Mouse (Mus musculus): ENCODE measurements around the gene Tarbp1. TPM values are rescaled to one million over a fixed set of nuclear protein-coding genes. Genes with fewer than 3 reads are reported as not detected.

Tarbp1 gene
- polyA plus RNA-seq, 1 experiment from 2014 or later = 3.0 TPM

- Histone ChIP-seq H3K27me3 (replicated peaks) (no peaks in the 10 kb centered on the region), H3K4me2 (replicated peaks) (no peak overlapping the region), H3K27ac (no peak overlapping the region), H3K36me3 (no peaks in the 10 kb centered on the region), H3K9me3 (no peaks in the 10 kb centered on the region), H3K4me3 (replicated peaks) (no peak overlapping the region), H3K4me1 (replicated peaks) (no peaks in the 10 kb centered on the region), H3K9ac (no peak overlapping the region)
- no peak for ATAC-seq
- 76% methylated on average over 16 of the region's 16 CpGs for WGBS
Observed at GRCm38 (mm10) chr8:126504492-126505182, 29.8 kb upstream of the Tarbp1 start.

- ATAC-seq = peak; percentile 62
- Histone ChIP-seq H3K27me3 (replicated peaks) (no peaks in the 10 kb centered on the region), H3K4me2 (replicated peaks) (no peak overlapping the region), H3K4me3 (replicated peaks) (no peak overlapping the region), H3K9ac (no peak overlapping the region), H3K36me3 (no peaks in the 10 kb centered on the region), H3K27ac (no peak overlapping the region), H3K9me3 (no peaks in the 10 kb centered on the region), H3K4me1 (replicated peaks) (peaks cover 8% of the 10 kb centered on the region; the same call in 1 of the 2 replicates)
- WGBS = 40% methylated on average over 2 of the region's 2 CpGs
Observed at GRCm38 (mm10) chr8:126502722-126503121, 27.9 kb upstream of the Tarbp1 start.

- H3K27ac ChIP-seq = no peak overlapping the region
- no peak overlapping the region for H3K9ac ChIP-seq
- H3K9me3 ChIP-seq = no peaks in the 10 kb centered on the region
- H3K4me2 ChIP-seq (replicated peaks) = no peak overlapping the region
- peaks cover 9% of the 10 kb centered on the region; the same call in 1 of the 2 replicates for H3K4me1 ChIP-seq (replicated peaks)
- no peaks in the 10 kb centered on the region for H3K36me3 ChIP-seq
- H3K27me3 ChIP-seq (replicated peaks) = no peaks in the 10 kb centered on the region
- 90% methylated on average over 2 of the region's 2 CpGs for whole genome bisulfite sequencing
- ATAC-seq = no peak
- H3K4me3 ChIP-seq (replicated peaks) = no peak overlapping the region
Observed at GRCm38 (mm10) chr8:126499371-126499770, 24.5 kb upstream of the Tarbp1 start.

DNA sequence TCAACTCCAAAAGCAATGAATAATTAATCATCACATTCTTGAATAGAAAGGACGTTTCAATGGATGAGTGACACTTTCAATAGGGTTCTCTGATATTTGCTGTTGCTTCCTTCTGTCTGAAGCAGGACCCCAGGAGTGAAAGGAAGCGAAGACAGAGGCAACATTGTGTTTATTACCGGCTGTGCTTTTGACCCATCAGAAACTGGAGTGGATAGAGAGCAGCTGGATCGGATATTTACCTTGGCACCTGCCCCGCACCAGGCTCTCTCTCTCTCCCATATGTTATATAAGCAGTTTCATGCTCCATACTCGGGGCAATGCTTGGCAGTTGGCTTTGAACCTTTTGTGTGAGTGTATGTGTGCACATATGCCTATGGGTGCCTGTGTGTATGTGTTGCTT is 23.6 kb upstream of the Tarbp1 start:
- WGBS = 71% methylated on average over 6 of the region's 6 CpGs
- H3K9me3 ChIP-seq = no peaks in the 10 kb centered on the region
- no peak overlapping the region for H3K27ac ChIP-seq
- peaks cover 9% of the 10 kb centered on the region; the same call in 1 of the 2 replicates for H3K4me1 ChIP-seq (replicated peaks)
- H3K27me3 ChIP-seq (replicated peaks) = no peaks in the 10 kb centered on the region
- H3K9ac ChIP-seq = no peak overlapping the region
- H3K4me2 ChIP-seq (replicated peaks) = no peak overlapping the region
- H3K4me3 ChIP-seq (replicated peaks) = no peak overlapping the region
- no peak for ATAC-seq
- no peaks in the 10 kb centered on the region for H3K36me3 ChIP-seq

DNA sequence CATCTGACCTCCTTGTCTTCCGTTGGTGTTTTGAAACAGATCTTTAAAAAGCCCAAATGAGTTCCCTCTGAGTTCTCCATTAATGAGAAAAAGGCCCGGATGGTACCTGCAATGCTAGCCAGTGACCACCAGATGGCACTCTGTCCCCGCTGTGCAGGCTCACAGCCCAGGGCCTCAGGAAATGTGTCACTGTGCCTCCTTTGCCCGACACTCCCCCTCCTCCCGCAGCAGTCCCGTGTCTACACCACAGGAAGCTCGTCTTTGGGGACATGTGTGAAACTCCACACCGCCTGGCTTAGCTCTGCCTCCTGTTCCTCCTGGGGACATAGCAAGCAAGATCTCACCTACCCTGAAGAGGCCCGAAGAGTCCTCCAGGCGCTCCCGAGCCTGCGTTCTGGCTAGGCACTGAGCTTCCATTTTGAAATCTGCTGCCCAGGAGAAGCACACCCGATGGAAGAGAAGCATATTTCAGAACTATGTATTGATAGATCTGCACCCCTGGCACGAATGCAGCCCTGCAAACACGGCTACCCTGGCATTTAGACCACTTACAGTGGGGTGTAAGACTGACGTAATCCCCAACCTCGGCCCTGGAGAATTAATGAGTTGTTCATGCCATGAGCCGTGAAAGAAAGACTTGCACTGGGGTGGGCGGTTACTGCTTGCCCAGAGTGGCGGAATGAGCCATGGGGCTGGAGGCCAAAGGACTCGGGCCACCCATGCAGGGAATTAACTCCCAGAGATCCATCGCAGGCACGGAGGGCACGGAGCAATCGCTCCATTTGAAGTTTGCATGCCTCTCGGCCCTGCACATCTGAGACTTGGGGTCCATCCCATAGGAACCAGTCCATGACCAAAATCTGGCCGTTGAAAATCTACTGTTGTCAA is 22.9 kb upstream of the Tarbp1 start:
- peak overlapping the region; percentile 54 for H3K27ac ChIP-seq
- ATAC-seq = peak; percentile 94
- WGBS = 30% methylated on average over 27 of the region's 27 CpGs
- H3K36me3 ChIP-seq = no peaks in the 10 kb centered on the region
- H3K4me3 ChIP-seq (replicated peaks) = peak overlapping the region; percentile 27
- H3K27me3 ChIP-seq (replicated peaks) = no peaks in the 10 kb centered on the region
- peaks cover 9% of the 10 kb centered on the region; the same call in 1 of the 2 replicates for H3K4me1 ChIP-seq (replicated peaks)
- H3K9me3 ChIP-seq = no peaks in the 10 kb centered on the region
- peak overlapping the region; percentile 35; the same call in 1 of the 2 replicates for H3K9ac ChIP-seq
- H3K4me2 ChIP-seq (replicated peaks) = peak overlapping the region; percentile 69

GRCm38 (mm10) chr8:126496915-126497314 is 22.1 kb upstream of the Tarbp1 start:
- Histone ChIP-seq H3K27me3 (replicated peaks) (no peaks in the 10 kb centered on the region), H3K4me1 (replicated peaks) (peaks cover 9% of the 10 kb centered on the region; the same call in 1 of the 2 replicates), H3K4me3 (replicated peaks) (no peak overlapping the region), H3K27ac (no peak overlapping the region), H3K9ac (no peak overlapping the region), H3K9me3 (no peaks in the 10 kb centered on the region), H3K4me2 (replicated peaks) (no peak overlapping the region), H3K36me3 (no peaks in the 10 kb centered on the region)
- WGBS = 79% methylated on average over 5 of the region's 5 CpGs
- ATAC-seq = peak; percentile 19; the same call in 1 of the 2 replicates

- no peaks in the 10 kb centered on the region for H3K27me3 ChIP-seq (replicated peaks)
- H3K36me3 ChIP-seq = no peaks in the 10 kb centered on the region
- H3K9me3 ChIP-seq = no peaks in the 10 kb centered on the region
- WGBS = 80% methylated on average over 12 of the region's 12 CpGs
- no peak for ATAC-seq
- H3K4me3 ChIP-seq (replicated peaks) = no peak overlapping the region
- no peak overlapping the region for H3K9ac ChIP-seq
- no peak overlapping the region for H3K4me2 ChIP-seq (replicated peaks)
- H3K27ac ChIP-seq = no peak overlapping the region
- peaks cover 9% of the 10 kb centered on the region; the same call in 1 of the 2 replicates for H3K4me1 ChIP-seq (replicated peaks)
Observed at GRCm38 (mm10) chr8:126495461-126495860, 20.6 kb upstream of the Tarbp1 start.

- H3K4me3 ChIP-seq (replicated peaks) = no peak overlapping the region
- no peak for ATAC-seq
- no peak overlapping the region for H3K27ac ChIP-seq
- no peaks in the 10 kb centered on the region for H3K27me3 ChIP-seq (replicated peaks)
- peaks cover 9% of the 10 kb centered on the region; the same call in 1 of the 2 replicates for H3K4me1 ChIP-seq (replicated peaks)
- H3K4me2 ChIP-seq (replicated peaks) = no peak overlapping the region
- no peaks in the 10 kb centered on the region for H3K36me3 ChIP-seq
- 72% methylated on average over 15 of the region's 15 CpGs for WGBS
- H3K9ac ChIP-seq = no peak overlapping the region
- no peaks in the 10 kb centered on the region for H3K9me3 ChIP-seq
Observed at GRCm38 (mm10) chr8:126494160-126495110, 19.6 kb upstream of the Tarbp1 start.

DNA sequence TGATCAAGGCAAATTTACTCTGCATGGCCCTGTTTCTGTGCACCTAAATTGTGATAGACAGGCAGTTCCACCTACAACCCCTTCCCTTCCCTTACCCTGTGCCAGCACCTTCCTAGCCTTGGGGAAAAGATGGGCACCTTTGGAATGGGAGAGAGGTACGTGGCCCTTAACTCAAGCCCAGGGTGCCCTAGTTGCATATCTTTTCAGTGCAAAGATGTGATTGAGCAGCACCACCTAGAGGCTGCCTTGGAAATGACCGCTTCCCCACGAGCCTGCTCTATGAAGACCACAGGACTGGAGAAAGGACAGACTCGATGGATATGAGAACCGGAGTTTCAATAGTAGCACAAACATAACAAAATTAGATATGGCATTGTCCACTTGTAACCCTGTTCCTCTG is 8.1 kb upstream of the Tarbp1 start:
- H3K36me3 ChIP-seq = no peaks in the 10 kb centered on the region
- no peak overlapping the region for H3K4me2 ChIP-seq (replicated peaks)
- H3K27ac ChIP-seq = no peak overlapping the region
- peak; percentile 22; the same call in 1 of the 2 replicates for ATAC-seq
- H3K4me1 ChIP-seq (replicated peaks) = 0 out of 2 replicates have a peak, but pooled peaks cover 2% of the 10 kb centered on the region
- no peak overlapping the region for H3K4me3 ChIP-seq (replicated peaks)
- no peaks in the 10 kb centered on the region for H3K9me3 ChIP-seq
- 9% methylated on average over 5 of the region's 5 CpGs for WGBS
- no peak overlapping the region for H3K9ac ChIP-seq
- no peaks in the 10 kb centered on the region for H3K27me3 ChIP-seq (replicated peaks)

DNA sequence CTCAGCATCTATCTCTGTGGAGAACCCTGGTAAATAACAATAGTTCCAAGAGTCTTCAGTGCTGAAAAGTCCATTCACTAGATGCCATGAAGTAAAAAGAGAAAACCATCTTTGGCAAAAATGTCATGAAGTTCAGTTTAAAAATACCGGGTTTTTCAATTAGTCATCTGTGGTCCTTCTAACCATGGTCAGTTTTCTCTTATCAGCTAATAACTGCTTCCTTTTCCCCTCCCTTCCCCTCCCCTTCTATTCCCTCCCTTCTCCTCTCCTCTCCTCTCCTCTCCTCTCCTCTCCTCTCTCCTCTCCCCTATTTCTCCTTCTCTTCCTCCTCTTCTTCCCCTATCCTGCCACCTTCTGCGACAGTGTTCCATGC is 7.5 kb upstream of the Tarbp1 start:
- H3K36me3 ChIP-seq = no peaks in the 10 kb centered on the region
- 0 out of 2 replicates have a peak, but pooled peaks have one; percentile 12 for ATAC-seq
- H3K4me1 ChIP-seq (replicated peaks) = 0 out of 2 replicates have a peak, but pooled peaks cover 2% of the 10 kb centered on the region
- no peak overlapping the region for H3K27ac ChIP-seq
- no peak overlapping the region for H3K4me3 ChIP-seq (replicated peaks)
- 46% methylated on average over 2 of the region's 2 CpGs for WGBS
- no peaks in the 10 kb centered on the region for H3K27me3 ChIP-seq (replicated peaks)
- no peak overlapping the region for H3K4me2 ChIP-seq (replicated peaks)
- no peaks in the 10 kb centered on the region for H3K9me3 ChIP-seq
- H3K9ac ChIP-seq = no peak overlapping the region

- Histone ChIP-seq H3K4me3 (replicated peaks) (no peak overlapping the region), H3K4me2 (replicated peaks) (no peak overlapping the region), H3K27me3 (replicated peaks) (no peaks in the 10 kb centered on the region), H3K36me3 (no peaks in the 10 kb centered on the region), H3K9me3 (no peaks in the 10 kb centered on the region), H3K4me1 (replicated peaks) (0 out of 2 replicates have a peak, but pooled peaks cover 2% of the 10 kb centered on the region), H3K9ac (no peak overlapping the region), H3K27ac (no peak overlapping the region)
- 44% methylated on average over 8 of the region's 8 CpGs for WGBS
- ATAC-seq = 0 out of 2 replicates have a peak, but pooled peaks have one; percentile 22
Observed at GRCm38 (mm10) chr8:126481494-126482347, 6.9 kb upstream of the Tarbp1 start.

All from intestine, embryonic 15.5 days (tissue).